Mouse (Mus musculus) thymus, adult 2 months (tissue): Measurements from ENCODE around the gene S1pr2.

Experiments used
- CTCF ChIP-seq: fragments of 200-500 bp; IDR thresholded peaks from 2 replicates; pipeline ENCODE4 v1.5.1; 2012; ENCODE audit warnings: mild to moderate bottlenecking, control low read depth, low read length, moderate library complexity, borderline replicate concordance; ENCODE audit not compliant: control insufficient read depth, poor library complexity, insufficient read depth; ENCODE audit errors: extremely low read depth
- POLR2A ChIP-seq: fragments of 200-500 bp; IDR thresholded peaks from 2 replicates; pipeline ENCODE4 v1.6.1; 2012; ENCODE audit warnings: mild to moderate bottlenecking, low read length, control low read depth, moderate library complexity; ENCODE audit not compliant: control insufficient read depth, poor library complexity, insufficient read depth; ENCODE audit errors: extremely low read depth

- TF ChIP-seq CTCF, result no peak
- TF ChIP-seq POLR2A, result no peak
Measured at GRCm38 (mm10) chr9:20966008-20966407, 10.6 kb downstream of the S1pr2 start.
